Mouse (Mus musculus): ENCODE measurements around the gene Ncoa3. TPM values are rescaled to one million over a fixed set of nuclear protein-coding genes. Genes with fewer than 3 reads are reported as not detected.
A peak's percentile ranks its signal among the peaks of the same experiment; 100 is the strongest.

The Ncoa3 gene
- total RNA-seq, 2 experiments from 2014 or later = 30.7 to 33.5 TPM

DNA sequence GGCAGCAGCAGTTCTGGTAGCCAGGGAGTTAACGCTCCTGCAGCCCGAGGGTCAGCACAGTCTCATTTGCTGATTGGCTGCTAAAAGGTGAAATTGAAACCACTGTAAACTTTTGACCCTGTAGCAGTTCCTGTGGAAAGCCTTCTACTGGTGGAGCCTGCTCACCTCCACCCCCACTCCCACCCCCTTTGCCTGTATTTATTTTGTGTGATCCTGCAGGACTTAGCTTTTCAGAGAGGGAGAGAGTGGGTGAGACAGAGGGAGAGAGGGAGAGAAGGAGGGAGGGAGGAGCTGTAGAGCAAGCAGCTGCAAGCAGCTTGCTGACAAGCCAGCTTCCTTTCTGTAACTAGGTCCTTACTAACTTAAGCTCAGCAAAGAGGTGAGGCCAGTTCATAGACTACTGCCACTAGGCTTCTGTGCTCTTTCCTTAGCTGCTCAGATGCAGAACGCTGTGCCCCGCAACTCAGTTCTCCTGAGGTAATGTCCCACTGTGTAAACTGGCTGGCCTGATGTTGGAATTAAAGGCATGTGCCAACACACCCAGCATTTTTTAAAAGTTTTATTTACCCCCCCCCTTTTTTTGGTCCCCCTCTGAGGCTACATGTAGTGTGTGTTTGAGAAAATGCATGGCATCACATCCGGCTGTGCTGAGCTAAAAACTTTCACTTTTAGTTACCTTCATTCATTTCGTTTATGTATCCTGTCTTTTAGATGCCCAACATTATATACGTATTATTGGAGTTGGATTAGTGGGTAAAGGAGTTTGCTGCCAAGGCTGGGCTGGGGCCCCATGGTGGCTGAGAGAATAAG is 38.9 kb downstream of the Ncoa3 start:
- DNase-seq (ENCODE audit: low spot score in 2 of 2) = no peak

DNA sequence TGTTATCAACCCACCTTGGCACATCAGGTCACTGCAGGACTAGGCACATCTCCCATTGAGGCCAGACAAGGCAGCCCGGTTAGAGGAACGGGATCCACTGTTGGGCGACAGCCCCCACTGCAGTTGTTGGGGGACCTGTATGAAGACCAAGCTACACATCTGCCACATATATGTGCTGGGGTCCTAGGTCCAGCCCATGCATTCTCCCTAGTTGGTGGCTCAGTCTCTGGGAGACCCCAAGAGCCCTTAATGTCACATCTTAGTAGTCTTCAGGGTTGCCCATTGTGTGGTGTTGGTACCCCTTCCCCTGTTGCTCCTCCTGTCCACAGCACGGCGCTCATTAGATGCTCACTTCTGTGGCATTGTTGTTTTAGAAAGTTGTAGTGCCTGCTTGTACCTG is 40.2 kb downstream of the Ncoa3 start:
- no peak for DNase-seq (ENCODE audit: low spot score in 2 of 2)

DNA sequence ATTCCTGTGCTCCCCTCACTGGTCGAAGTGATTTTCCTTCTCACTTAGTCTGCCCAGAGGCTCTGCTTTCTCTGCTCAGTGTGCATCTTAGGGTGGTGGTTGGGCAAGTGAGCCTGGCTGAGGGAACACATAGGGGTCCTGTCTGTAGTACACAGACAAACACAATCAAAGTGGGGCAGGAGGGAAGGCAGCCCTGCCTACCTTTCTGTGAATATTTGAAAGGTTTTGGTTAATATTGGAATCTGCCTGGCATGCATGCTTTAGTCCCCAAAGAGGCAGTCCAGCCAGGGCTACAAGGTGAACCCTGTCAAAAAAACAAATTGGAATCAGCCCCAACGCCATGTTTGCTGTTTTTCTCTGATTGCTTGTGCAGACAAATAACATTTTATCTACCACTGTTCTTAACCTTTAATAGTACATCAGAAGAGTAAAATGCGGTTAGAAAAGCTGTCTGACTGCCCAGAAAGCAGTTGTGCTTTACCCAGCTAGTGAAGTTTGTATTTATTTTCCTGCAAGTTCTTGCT is 42.6 kb downstream of the Ncoa3 start:
- DNase-seq (ENCODE audit: low spot score in 2 of 2) = no peak

DNA sequence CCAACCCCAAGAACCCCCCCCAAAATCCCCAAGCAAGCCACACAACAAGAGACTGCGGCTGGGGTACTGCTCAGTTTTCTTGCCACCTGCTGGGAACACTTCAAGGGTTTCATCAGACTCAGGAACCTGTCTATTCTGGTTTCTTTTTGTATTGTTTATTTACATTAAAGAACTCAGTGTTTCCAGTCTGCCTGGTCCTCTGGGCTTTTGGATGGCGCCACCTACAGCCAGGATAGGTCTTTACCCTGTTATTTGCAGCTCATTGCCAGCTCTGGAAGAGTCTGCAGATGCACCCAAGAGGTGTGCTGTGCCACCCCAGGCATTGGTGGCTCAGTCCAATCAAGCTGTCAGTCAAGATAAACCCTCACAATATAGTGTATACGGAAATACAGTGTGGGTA is 43.3 kb downstream of the Ncoa3 start:
- peak in 1 of 2 experiments; percentile 39 for DNase-seq (ENCODE audit: low spot score in 2 of 2)

DNA sequence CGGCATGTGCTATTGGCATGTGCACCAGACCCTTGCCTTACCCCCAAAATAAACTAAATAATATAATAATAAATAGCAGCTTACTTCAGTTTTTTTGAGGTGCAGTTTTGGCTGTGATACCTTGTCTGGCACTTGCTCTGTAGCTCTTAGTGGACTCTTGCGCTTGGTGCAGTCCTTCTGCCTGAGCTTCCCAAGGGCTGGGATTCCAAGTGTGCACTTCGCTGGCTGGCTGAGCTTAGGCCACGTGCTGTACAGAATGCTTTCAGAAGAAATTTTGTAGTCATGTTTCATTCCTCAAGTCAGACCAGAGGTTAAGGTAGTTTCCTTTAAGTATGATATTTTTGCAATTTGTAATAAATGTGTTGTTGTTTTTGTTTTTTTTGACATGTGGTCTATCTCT is 47.2 kb downstream of the Ncoa3 start:
- no peak for DNase-seq (ENCODE audit: low spot score in 2 of 2)

DNA sequence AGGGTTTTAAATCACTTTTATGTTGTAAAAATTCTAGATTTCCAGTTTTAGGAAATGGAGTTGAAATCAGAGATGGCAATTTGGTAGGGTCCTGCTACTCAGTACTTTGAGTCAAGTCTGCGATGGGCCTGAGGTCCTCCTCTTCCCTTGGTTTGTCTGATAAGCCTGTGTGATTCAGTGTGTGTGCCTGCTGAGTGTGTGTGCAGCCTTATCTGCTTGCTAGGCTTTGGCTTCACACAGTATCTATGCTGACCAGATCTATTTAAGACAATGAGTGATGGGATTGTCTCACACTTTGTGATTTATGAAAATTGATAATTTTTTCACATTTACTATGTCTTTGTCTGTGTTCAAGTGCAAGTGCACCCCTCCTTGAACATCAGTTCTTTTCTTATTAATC is 50.1 kb downstream of the Ncoa3 start:
- DNase-seq (ENCODE audit: low spot score in 2 of 2) = no peak

DNA sequence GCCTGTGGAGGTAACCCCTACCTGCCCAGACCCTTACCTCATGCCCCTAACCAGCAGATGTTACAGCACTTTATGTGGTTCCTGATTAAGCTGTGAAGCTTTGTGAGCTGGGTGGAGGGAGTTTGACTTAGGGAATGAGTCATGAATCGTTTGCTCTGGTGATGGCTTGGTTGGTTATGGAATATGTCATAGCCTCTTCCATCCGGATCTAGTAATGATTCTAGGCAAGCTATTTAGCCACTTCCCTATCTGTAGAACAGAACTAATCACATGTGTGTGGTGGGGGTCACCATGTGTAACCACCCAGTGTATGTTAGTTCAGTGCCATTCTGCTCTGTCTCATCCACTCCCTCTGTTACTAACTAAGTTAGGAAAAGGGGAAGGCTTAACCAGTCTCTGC is 52.6 kb downstream of the Ncoa3 start:
- DNase-seq (ENCODE audit: low spot score in 2 of 2) = no peak

DNA sequence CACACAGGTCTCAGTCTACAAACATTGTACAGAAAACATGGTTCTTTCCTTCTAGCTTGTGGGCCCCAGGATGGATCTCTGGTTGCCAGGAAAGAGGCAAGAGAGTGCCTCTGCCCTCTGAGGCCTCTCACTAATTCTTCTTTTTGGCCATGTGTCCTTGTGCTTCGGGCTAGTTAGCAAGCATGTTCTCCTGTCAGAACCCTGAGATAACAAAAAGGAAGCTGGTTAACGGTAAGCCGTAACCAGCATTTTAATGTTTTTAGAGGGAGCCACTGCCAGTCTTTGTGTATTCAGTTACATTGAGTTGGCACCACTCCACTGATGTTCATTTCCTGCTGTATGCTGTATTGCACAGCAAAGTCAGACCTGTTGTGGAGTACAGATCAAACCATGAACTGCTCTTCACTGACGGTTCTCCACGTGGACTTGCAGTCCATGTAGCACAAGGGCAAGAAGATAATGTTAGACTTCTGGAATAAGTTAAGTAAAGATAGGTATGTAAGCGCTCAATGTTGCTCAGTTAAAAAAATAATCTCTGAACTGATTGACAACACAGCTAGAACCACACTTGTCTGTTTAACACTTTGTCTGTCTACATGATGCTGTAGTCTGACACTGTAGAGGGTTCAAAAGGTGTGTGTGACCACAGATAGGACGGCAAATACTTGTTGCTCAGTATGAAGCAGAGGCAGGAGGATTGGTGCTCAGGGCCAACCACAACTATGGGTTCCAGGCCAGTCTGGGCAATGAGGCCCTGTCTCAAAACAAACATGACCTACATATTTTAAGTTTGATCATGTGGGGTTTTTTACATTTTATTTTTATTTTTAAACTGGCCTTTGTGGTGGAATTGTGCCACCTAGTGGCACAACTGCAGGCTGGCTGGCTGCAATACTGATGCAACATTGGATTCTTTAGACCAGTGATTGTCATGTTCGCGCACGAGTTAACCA is 53.4 kb downstream of the Ncoa3 start:
- peak in 1 of 2 experiments; percentile 31 for DNase-seq (ENCODE audit: low spot score in 2 of 2)

DNA sequence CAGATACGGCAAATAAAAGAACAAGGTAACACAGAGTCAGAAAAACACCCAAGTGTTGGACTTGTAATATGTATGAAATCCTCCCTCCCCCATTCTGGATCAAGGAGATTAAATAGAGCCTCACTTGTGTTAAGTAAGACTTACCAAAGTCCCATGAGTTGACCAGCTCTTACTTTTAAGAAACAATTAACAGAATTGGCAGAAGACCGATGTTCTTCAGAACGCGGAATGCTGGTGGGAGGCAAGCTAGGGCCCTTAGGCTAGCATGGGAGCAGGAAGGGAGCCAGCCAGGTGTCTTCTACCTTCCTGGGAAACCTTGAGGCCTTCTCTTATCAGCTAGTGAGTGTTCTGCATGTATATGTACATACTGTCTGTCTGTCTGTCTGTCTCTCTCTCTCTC is 55.5 kb downstream of the Ncoa3 start:
- DNase-seq (ENCODE audit: low spot score in 2 of 2) = no peak

DNA sequence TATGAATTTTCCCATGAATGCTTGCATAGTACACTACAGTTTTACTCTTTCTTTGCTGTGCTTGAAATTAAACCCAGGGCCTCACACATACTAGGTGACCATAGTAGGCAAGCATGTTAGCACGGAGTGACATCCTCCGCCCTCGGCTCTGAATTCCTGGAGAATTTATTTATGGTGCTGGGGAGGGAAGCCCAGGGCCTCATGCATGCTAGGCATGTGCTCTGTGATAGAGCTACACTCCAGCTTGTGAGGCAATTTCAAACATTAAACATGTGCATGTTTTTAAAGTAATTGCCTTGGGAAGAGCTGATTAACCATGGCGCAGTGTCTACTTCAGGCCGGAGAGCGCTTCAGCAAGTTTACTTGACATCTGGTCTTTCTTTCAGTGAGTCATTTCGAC is 56.4 kb downstream of the Ncoa3 start:
- DNase-seq (ENCODE audit: low spot score in 2 of 2) = no peak

DNA sequence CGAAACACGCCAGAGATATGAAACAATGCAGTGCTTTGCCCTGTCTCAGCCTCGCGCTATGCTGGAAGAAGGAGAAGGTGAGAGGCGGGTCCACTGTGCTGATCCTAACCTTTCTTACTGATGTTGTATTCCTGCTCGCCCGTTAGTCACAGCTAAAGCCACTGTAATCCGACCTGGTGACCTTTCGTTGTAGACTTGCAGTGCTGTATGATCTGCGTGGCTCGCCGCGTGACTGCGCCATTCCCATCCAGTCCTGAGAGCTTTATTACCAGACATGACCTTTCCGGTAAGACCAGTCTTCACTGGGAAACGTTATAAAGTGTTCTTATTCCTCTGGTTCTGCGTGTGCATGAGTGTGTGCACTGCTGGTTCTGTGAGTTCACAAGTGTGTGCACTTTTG is 59.0 kb downstream of the Ncoa3 start:
- no peak for DNase-seq (ENCODE audit: low spot score in 2 of 2)

DNA sequence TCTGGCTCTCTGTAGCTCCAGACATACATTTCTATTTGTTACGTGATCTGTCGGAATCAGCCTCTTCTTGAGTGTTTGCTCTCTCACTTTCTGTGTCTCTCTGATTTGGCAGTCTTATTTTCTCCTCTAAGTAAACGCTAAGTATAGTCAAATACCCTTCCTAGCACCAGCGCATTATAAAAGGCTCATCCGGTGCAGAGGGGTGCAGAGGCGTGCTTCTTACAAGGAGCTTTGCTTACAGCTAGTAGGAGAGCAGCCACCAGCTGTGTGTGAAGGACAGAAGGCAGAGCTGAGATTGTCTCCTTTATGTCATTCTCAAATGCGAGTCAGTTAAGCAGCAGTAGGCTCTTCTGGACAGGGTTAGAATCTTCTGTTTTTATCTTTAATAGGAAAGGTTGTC is 59.5 kb downstream of the Ncoa3 start:
- DNase-seq (ENCODE audit: low spot score in 2 of 2) = no peak

DNA sequence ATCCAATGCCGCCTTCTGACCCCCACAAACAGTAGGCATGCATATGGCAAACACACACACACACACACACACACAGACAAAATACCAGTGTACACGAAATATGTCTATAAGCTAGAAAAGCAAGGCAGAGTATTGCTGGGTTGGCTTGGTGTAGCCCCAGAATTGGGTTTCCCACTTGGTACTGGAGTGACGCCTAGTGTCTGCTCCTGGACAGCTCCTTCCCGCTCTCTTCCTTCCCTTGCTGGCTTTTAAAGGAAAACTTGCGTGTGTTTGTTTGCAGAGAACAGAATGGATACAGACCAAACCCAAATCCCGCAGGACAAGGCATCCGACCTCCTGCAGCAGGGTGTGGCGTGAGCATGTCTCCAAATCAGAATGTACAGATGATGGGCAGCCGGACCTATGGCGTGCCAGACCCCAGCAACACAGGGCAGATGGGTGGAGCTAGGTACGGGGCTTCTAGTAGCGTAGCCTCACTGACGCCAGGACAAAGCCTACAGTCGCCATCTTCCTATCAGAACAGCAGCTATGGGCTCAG is 61.6 kb downstream of the Ncoa3 start:
- DNase-seq (ENCODE audit: low spot score in 2 of 2) = peak in 1 of 2 experiments; percentile 33

DNA sequence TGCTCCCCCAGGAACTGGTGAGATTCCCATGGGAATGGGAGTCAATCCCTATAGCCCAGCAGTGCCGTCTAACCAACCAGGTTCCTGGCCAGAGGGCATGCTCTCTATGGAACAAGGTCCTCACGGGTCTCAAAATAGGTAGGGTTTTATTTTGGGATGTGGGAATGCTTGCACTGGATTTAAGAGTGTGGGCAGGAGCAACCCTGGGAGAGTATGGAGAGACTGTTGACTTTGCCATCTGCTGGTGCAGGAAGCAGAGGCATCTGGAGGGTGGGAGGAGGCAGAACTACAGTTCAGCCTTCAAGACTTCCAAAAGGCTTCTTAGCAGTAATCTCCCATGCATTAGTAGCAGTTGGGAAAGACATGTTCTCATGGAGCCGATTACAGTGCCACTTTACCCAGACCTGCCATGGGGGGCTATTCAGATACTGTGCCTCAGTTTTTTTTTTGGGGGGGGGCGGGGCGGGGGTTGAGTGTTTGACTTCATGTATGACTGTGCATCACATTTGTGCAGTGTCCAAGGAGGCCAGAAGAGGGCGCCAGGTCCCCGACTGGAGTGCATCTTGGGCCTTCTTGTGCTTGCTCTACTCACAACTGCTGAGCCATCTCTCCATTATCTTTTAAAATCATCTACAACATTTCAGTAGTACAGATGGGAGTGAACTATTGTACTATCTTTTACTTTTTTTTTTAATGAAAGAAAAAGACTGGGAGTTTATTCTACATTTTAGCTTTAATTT is 67.4 kb downstream of the Ncoa3 start:
- DNase-seq (ENCODE audit: low spot score in 2 of 2) = peak; percentile 55 to 63

DNA sequence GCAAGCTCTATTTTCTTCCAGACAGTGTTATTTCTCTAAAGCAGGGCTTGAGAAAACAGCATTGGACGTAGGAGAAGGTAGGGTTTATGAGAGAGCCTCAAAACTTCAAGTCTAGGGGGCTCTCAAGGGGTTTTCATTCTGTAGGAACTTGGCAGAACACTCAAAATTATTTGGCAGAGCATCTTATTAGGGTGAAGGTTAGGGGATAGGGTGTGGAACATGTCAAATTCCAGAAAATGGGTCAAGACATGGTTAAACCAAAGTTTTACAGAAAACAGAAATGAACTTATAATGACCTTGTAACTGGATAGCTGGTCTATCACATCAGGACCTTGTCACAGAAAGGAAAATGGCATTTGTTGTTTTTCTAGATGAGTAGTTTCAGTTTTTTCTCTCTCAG is 69.6 kb downstream of the Ncoa3 start:
- no peak for DNase-seq (ENCODE audit: low spot score in 2 of 2)

DNA sequence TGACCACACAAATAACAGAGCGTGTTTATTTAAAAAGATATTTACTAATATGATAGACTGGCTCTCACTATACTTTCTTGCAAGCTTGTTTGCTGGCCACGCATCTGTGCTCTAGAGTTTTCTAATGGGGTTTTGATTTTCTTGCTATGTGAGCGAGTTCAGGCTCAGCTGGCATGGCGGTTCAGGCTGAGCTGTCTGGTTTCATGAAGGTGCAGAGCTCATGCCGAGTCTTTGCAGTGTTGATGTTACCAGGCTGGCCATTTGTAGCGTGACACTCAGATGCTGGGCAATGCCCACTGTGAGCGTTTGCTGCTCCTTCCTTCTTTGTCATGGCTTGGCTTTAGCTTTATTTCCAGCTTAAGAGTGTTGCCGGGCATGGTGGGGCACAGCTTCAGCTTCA is 70.0 kb downstream of the Ncoa3 start:
- DNase-seq (ENCODE audit: low spot score in 2 of 2) = no peak

DNA sequence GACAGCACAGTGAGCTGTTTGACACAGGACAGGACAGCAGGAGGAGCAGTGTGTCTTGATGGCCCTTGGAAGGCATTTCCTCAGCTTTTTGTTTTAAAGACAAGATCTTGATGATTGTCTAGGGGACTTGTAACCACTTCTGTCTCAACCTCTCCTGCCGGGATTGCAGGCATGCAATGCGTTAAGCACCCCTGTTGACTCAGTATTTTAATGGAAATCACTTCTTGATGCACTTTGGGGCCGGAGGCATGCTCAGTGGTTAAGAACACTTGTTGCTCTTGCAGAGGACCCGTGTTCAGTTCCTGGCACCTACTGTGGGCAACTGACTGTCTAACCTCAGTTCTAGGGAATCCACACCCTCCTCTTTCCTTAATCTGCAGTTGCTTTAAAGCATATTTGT is 74.0 kb downstream of the Ncoa3 start:
- no peak for DNase-seq (ENCODE audit: low spot score in 2 of 2)

DNA sequence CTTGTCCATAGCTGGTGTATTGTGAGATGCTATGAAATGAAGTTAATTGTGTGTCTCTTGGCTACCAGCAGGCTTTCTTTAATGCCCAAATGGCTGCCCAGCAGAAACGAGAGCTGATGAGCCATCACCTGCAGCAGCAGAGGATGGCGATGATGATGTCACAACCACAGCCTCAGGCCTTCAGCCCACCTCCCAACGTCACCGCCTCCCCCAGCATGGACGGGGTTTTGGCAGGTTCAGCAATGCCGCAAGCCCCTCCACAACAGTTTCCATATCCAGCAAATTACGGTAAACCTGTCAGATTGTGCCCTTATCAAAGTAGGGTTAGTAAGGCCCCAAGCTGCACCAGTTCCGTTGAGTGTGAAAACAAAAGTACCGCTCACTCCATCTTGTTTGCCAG is 75.8 kb downstream of the Ncoa3 start:
- DNase-seq (ENCODE audit: low spot score in 2 of 2) = no peak

DNA sequence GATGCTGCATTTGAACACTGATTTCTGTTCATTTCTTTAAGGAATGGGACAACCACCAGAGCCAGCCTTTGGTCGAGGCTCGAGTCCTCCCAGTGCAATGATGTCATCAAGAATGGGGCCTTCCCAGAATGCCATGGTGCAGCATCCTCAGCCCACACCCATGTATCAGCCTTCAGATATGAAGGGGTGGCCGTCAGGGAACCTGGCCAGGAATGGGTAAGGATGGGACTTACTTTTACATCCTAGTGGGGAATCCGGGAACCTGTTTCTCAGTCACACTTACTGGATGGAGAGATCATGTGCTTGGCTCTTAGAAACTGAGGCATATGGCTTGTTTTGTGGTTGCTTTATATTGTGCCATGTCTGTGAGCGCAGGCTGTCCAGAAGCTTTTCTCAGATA is 76.7 kb downstream of the Ncoa3 start:
- DNase-seq (ENCODE audit: low spot score in 2 of 2) = no peak

DNA sequence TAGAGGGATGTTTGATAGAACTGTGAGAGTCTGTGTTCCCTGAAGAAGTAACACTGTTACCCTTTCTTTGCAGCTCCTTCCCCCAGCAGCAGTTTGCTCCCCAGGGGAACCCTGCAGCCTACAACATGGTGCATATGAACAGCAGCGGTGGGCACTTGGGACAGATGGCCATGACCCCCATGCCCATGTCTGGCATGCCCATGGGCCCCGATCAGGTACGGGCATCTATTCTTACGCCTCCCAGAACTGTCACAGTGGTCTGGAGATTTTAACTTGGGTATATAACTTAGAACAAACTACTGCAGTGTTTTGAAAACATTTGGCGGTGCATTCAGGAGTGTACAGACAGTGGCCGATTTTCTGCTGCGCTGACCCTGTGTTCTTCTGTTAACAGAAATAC is 77.3 kb downstream of the Ncoa3 start:
- no peak for DNase-seq (ENCODE audit: low spot score in 2 of 2)

DNA sequence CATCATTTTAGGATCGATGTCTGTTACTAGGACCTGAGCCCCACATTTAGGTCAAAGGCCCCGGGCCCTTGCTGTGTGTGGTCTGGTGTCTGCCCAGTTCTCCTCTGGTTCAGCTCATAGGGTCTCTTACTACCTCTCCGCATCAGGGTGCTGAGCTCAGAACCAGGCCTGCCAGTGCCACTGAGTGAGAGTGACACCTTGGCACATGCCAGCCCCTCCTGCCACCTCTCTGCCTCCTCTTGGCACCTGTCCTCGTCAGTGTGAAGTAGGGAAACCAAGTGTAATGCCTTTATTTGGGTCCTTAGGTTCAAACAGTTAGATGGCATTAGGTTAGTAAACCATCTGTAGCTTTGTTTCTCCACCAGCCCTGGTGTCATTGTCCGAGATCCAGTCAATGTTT is 79.0 kb downstream of the Ncoa3 start:
- DNase-seq (ENCODE audit: low spot score in 2 of 2) = no peak

Measured in layer of hippocampus, postnatal 10 days (tissue).